Mouse (Mus musculus): ENCODE data around the gene Lmtk3. TPM values are rescaled to one million over a fixed set of nuclear protein-coding genes. Genes with fewer than 3 reads are reported as not detected.

The Lmtk3 gene
- 29.8 and 34.8 TPM in 2 replicates for polyA plus RNA-seq (2015; fragmentation: Nextera tagmentation; extraction: Ambion mirVana)

DNA sequence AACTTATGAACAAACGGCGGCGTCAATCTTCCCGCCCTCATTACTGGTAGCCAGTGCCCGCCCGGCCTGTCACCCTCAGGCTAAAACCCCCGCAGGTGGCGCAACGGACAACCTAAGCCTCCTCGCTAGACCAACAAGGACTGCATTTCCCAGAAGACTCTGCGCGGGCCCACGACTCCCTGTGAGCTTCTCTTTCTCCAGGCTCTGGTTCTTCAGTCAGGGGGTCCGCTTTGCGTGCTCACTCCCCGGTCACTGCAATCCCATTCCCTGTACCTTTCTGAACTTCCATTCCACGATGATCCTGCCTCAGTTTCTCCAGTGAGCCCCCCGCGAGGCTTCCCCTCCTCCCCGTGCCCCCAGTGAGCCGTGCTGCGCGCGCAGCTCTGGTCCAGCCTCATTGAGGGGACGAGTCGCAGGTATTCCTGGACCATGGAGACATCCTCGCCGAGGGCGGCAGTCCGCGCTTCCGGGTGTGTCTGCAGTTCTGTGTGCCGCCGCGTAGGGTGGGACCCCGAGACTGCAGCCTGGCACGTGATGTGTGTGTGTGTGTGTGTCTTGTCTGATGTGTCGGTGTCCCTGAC lies at the start of gene Lmtk3:
Gene Lmtk3 (plus strand): TSS at position 228 of the 581 bp plus-strand sequence.
- H3K27me3 ChIP-seq (replicated peaks): no peaks in the 10 kb centered on the region
- peak within 1 kb of the TSS; percentile 95 for H3K27ac ChIP-seq
- peaks cover 12% of the 10 kb centered on the region; the same call in 1 of the 2 replicates for H3K36me3 ChIP-seq (replicated peaks)
- peak; percentile 50 for ATAC-seq (replicated peaks)
- H3K9ac ChIP-seq: peak within 1 kb of the TSS; percentile 81
- H3K9me3 ChIP-seq: no peaks in the 10 kb centered on the region
- WGBS: 2% methylated on average over 38 of the region's 38 CpGs
- peak within 1 kb of the TSS; percentile 75 for H3K4me2 ChIP-seq
- H3K4me1 ChIP-seq: peaks cover 35% of the 10 kb centered on the region
- peak within 1 kb of the TSS; percentile 96 for H3K4me3 ChIP-seq

DNA sequence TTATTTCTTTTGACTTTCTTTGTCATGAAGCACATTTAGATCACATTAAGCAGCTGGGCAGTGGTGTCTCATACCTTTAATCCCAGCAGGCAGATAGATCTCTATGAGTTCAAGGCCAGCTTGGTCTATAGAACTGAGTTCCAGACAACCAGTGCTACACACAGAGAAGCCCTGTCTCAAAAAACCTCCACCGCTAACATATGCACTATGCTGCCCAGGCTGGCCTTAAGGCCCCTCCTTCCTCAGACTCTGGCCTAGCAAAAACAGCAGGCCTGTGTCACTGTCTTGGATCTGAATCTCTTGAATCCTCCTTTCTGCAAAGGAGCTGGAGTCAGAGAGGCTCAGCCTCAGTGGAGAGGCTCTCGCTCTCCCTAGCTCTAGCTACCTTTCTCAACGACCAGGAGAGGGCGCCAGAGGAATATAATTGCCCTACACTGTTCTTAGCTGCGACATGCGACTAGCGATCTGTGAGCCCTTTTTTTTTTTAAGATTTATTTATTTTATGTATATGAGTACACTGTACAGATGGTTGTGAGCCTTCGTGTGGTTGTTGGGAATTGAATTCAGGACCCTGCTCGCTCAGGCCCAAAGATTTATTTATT lies 44.3 kb upstream of the Lmtk3 start:
- no peak overlapping the region for H3K27ac ChIP-seq
- no peak overlapping the region for H3K4me2 ChIP-seq
- ATAC-seq (replicated peaks): peak; percentile 83
- H3K27me3 ChIP-seq (replicated peaks): no peaks in the 10 kb centered on the region
- H3K4me1 ChIP-seq: no peaks in the 10 kb centered on the region
- no peaks in the 10 kb centered on the region for H3K36me3 ChIP-seq (replicated peaks)
- H3K9ac ChIP-seq: no peak overlapping the region
- no peaks in the 10 kb centered on the region for H3K9me3 ChIP-seq
- no peak overlapping the region for H3K4me3 ChIP-seq
- WGBS: 6% methylated on average over 9 of the region's 9 CpGs

DNA sequence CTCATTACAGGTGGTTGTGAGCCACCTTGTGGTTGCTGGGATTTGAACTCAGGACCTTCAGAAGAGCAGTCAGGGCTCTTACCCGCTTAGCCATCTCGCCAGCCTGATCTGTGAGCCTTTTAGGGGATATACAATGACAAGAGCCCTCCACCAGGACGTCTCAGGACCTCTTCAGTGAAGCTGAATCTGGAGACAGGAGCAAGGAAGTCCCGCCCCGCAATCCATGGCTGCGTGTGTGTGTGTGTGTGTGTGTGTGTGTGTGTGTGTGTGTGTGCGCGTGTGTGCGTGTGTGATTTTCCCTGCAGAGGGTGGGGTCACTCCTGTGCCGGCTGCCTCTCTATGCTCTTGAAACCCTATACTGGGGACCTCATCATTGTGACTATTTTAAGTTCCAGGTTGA lies 43.7 kb upstream of the Lmtk3 start:
- 76% methylated on average over 10 of the region's 10 CpGs for WGBS
- H3K27ac ChIP-seq: no peak overlapping the region
- H3K9me3 ChIP-seq: no peaks in the 10 kb centered on the region
- no peaks in the 10 kb centered on the region for H3K36me3 ChIP-seq (replicated peaks)
- H3K4me3 ChIP-seq: no peak overlapping the region
- H3K27me3 ChIP-seq (replicated peaks): no peaks in the 10 kb centered on the region
- H3K4me2 ChIP-seq: no peak overlapping the region
- H3K4me1 ChIP-seq: no peaks in the 10 kb centered on the region
- H3K9ac ChIP-seq: no peak overlapping the region
- ATAC-seq (replicated peaks): peak; percentile 20; the same call in 1 of the 2 replicates

DNA sequence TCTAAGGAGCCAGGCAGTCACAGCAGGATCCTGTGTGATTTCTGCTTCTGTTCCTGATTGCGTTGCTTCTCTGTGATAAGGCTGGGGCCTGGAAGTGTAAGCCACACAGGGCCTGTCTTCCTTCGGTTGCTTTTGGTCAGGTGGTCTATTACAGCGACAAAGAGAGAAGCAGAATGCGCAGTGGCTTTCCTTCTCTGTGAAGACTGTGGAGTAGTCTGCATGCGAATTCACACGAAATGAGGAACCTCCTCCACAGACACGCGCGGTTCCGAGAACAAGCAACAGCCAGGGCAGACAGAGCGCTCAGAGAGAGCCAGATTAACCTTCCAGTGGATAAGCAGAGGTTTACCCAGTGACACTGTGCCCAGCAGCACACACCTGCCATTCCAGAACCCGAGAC lies 42.2 kb upstream of the Lmtk3 start:
- H3K27me3 ChIP-seq (replicated peaks): no peaks in the 10 kb centered on the region
- no peaks in the 10 kb centered on the region for H3K4me1 ChIP-seq
- no peak overlapping the region for H3K9ac ChIP-seq
- no peak overlapping the region for H3K4me3 ChIP-seq
- no peak for ATAC-seq (replicated peaks)
- no peaks in the 10 kb centered on the region for H3K36me3 ChIP-seq (replicated peaks)
- no peaks in the 10 kb centered on the region for H3K9me3 ChIP-seq
- no peak overlapping the region for H3K4me2 ChIP-seq
- no peak overlapping the region for H3K27ac ChIP-seq
- WGBS: 82% methylated on average over 12 of the region's 12 CpGs

- 39% methylated on average over 11 of the region's 11 CpGs for WGBS
- H3K36me3 ChIP-seq (replicated peaks): no peaks in the 10 kb centered on the region
- no peaks in the 10 kb centered on the region for H3K9me3 ChIP-seq
- no peak overlapping the region for H3K9ac ChIP-seq
- no peaks in the 10 kb centered on the region for H3K27me3 ChIP-seq (replicated peaks)
- H3K4me3 ChIP-seq: 0 out of 2 replicates have a peak overlapping the region, but pooled peaks have one; percentile 9
- no peak for ATAC-seq (replicated peaks)
- H3K27ac ChIP-seq: no peak overlapping the region
- H3K4me1 ChIP-seq: no peaks in the 10 kb centered on the region
- peak overlapping the region; percentile 12; the same call in 1 of the 2 replicates for H3K4me2 ChIP-seq
Measured at GRCm38 (mm10) chr7:45741777-45742176, 41.8 kb upstream of the Lmtk3 start.

- Histone ChIP-seq H3K9me3 (no peaks in the 10 kb centered on the region), H3K36me3 (replicated peaks) (no peaks in the 10 kb centered on the region), H3K9ac (no peak overlapping the region), H3K4me2 (peak overlapping the region; percentile 12; the same call in 1 of the 2 replicates), H3K4me3 (0 out of 2 replicates have a peak overlapping the region, but pooled peaks have one; percentile 9), H3K4me1 (no peaks in the 10 kb centered on the region), H3K27me3 (replicated peaks) (no peaks in the 10 kb centered on the region), H3K27ac (no peak overlapping the region)
- 34% methylated on average over 19 of the region's 19 CpGs for WGBS
- ATAC-seq (replicated peaks): no peak
Measured at GRCm38 (mm10) chr7:45742338-45742737, 41.2 kb upstream of the Lmtk3 start.

DNA sequence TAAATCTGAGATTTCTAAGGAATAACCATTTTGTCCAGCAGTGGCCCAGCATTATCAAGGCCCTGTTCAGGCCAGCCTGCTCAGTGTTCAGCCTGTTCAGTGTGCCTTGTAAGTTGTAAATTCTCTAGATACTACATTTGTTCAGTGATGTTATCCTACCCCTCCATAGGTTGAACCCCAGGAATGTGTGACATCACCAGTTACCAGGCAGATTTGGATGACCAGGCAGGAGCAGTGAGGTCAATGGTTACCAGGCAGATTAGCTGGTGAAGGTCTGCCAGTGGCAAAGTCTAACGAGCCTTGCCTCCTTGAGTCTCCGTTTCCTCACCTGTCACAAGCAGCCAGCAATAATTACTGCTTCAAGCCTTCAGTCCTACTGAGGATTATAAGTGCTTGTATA lies 39.2 kb upstream of the Lmtk3 start:
- 41% methylated on average over 2 of the region's 2 CpGs for WGBS
- no peaks in the 10 kb centered on the region for H3K9me3 ChIP-seq
- H3K4me3 ChIP-seq: no peak overlapping the region
- no peak overlapping the region for H3K27ac ChIP-seq
- H3K4me1 ChIP-seq: no peaks in the 10 kb centered on the region
- H3K4me2 ChIP-seq: no peak overlapping the region
- no peak for ATAC-seq (replicated peaks)
- no peak overlapping the region for H3K9ac ChIP-seq
- no peaks in the 10 kb centered on the region for H3K27me3 ChIP-seq (replicated peaks)
- no peaks in the 10 kb centered on the region for H3K36me3 ChIP-seq (replicated peaks)

GRCm38 (mm10) chr7:45746518-45746917 lies 37.0 kb upstream of the Lmtk3 start:
- no peak overlapping the region for H3K27ac ChIP-seq
- WGBS: 70% methylated on average over 6 of the region's 6 CpGs
- no peak for ATAC-seq (replicated peaks)
- H3K4me1 ChIP-seq: no peaks in the 10 kb centered on the region
- H3K36me3 ChIP-seq (replicated peaks): no peaks in the 10 kb centered on the region
- no peaks in the 10 kb centered on the region for H3K27me3 ChIP-seq (replicated peaks)
- no peak overlapping the region for H3K9ac ChIP-seq
- no peak overlapping the region for H3K4me3 ChIP-seq
- no peak overlapping the region for H3K4me2 ChIP-seq
- H3K9me3 ChIP-seq: no peaks in the 10 kb centered on the region

DNA sequence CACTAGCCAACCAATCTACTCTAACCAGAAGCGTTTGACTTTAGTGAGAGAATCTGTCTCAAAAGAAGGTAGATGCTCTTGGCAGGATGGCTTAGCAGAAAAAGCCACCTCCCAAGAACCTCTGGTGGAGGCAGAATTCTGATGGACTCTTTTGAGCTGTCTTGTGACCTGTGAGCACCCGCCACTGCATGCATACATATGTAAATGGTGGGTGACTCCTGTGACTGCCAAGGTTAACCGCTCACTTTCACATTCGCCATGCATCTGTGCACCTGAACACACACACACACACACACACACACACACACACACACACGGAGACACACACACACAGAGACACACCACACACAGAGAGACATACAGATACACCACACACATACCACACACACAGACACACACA lies 36.1 kb upstream of the Lmtk3 start:
- Histone ChIP-seq H3K4me1 (no peaks in the 10 kb centered on the region), H3K27ac (no peak overlapping the region), H3K9me3 (no peaks in the 10 kb centered on the region), H3K4me3 (no peak overlapping the region), H3K4me2 (no peak overlapping the region), H3K36me3 (replicated peaks) (no peaks in the 10 kb centered on the region), H3K9ac (no peak overlapping the region), H3K27me3 (replicated peaks) (no peaks in the 10 kb centered on the region)
- no peak for ATAC-seq (replicated peaks)
- WGBS: 88% methylated on average over 5 of the region's 5 CpGs

DNA sequence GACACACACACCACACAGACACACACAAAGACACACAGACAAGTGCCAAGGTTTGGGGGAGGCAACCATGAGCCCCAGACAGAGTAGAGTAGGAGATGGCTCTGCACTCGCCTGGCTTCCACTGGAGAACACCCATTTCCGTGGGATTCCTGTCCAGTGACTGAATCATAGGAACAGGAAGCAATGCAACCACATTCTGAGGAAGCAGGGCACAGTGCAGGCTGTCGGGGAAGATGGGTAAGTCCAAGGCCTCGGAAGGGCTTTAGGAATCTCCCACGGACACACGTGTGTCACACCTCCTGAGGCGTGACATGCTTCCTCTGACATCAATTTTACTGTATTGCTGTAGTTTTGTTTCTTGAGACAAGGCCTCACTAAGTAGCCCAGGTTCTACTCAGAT lies 35.4 kb upstream of the Lmtk3 start:
- H3K4me1 ChIP-seq: no peaks in the 10 kb centered on the region
- no peaks in the 10 kb centered on the region for H3K36me3 ChIP-seq (replicated peaks)
- H3K4me2 ChIP-seq: no peak overlapping the region
- no peaks in the 10 kb centered on the region for H3K27me3 ChIP-seq (replicated peaks)
- H3K9me3 ChIP-seq: no peaks in the 10 kb centered on the region
- WGBS: 81% methylated on average over 7 of the region's 7 CpGs
- H3K4me3 ChIP-seq: no peak overlapping the region
- H3K9ac ChIP-seq: no peak overlapping the region
- no peak overlapping the region for H3K27ac ChIP-seq
- ATAC-seq (replicated peaks): no peak

- Histone ChIP-seq H3K9me3 (no peaks in the 10 kb centered on the region), H3K4me2 (no peak overlapping the region), H3K9ac (no peak overlapping the region), H3K4me3 (no peak overlapping the region), H3K4me1 (no peaks in the 10 kb centered on the region), H3K27ac (no peak overlapping the region), H3K27me3 (replicated peaks) (no peaks in the 10 kb centered on the region), H3K36me3 (replicated peaks) (no peaks in the 10 kb centered on the region)
- 50% methylated on average over 10 of the region's 10 CpGs for WGBS
- no peak for ATAC-seq (replicated peaks)
Measured at GRCm38 (mm10) chr7:45749401-45749800, 34.1 kb upstream of the Lmtk3 start.

DNA sequence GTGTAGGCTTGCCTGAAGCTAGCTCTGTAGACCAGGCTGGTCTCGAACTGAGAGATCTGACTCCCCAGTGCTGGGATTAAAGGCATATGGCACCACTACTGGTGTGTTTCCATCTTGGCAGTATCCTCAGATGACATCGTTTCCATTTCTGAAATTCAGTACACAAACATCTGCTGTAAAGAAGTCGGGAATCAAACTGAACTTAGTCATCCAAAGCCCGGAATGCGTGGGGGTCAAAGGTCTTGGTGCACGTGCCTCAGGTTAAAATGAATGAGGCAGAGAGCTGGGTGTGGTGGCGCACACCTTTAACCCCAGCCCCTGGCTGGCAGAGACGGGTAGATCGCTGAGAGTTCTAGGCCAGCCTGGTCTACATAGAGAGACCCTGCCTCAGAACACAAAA lies 33.4 kb upstream of the Lmtk3 start:
- Histone ChIP-seq H3K4me3 (no peak overlapping the region), H3K9me3 (no peaks in the 10 kb centered on the region), H3K4me1 (no peaks in the 10 kb centered on the region), H3K27me3 (replicated peaks) (no peaks in the 10 kb centered on the region), H3K27ac (no peak overlapping the region), H3K4me2 (no peak overlapping the region), H3K9ac (no peak overlapping the region), H3K36me3 (replicated peaks) (no peaks in the 10 kb centered on the region)
- no peak for ATAC-seq (replicated peaks)
- 87% methylated on average over 9 of the region's 9 CpGs for WGBS

DNA sequence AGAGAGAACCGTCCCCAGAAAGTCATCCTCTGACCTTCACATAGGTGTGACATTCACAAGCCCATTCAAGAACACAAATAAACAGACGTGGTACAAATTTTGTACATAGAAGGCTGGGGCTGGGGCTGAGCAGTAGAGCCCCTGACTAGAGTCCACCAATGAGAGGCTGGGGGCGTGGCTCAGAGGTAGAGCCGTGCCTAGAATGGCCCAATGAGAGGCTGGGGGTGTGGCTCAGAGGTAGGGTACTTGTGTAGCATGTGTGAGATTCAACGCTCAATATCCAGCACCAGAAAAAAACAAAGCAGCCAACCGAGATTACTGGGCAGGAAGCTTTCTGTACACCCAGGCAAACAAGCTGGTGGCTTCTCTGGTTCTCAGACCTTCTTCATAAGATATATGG lies 27.8 kb upstream of the Lmtk3 start:
- Histone ChIP-seq H3K4me2 (no peak overlapping the region), H3K27me3 (replicated peaks) (peaks cover 23% of the 10 kb centered on the region), H3K36me3 (replicated peaks) (no peaks in the 10 kb centered on the region), H3K9me3 (no peaks in the 10 kb centered on the region), H3K9ac (no peak overlapping the region), H3K27ac (no peak overlapping the region), H3K4me3 (no peak overlapping the region), H3K4me1 (no peaks in the 10 kb centered on the region)
- no peak for ATAC-seq (replicated peaks)
- WGBS: 63% methylated on average over 6 of the region's 6 CpGs

Measured in midbrain, embryonic 15.5 days (tissue).